ENCODE assay signal across 8 mouse cellular contexts in the genomic region with DNA sequence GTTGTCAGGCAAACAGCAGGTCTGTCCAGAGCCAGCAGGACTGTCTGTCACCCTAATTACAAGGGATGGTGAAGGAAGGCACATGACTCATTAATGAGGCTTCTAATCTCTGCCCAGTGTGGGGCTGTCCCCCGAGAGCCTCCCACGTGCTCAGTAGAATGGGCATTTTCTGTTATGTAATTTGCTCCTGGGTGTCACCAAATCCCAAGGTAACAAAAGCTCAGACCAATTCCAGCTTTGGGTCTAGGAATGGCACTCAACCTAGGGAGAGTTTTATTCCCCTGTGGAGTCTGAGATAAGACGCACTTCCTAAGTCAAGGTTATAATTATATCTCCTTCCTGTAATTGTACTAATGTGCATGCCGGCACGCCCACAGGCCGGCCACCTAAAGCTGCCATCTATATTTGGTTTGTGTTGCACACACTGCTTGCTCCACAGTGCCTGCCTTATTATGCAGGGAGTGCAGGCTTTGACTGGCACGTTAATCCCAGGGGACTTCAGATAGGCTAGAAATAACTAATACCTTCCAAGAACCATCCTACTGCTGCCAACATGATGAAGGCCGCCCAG. TPM values are rescaled to one million over a fixed set of nuclear protein-coding genes. Genes with fewer than 3 reads are reported as not detected.
DNase-seq lines count a peak whose midpoint lies in the region; ATAC-seq and TF ChIP-seq lines count a peak whose summit lies in the region.

No protein-coding gene starts in this region.

- no peak overlapping the region; the same call in 1 of the 2 replicates for H3K9ac ChIP-seq in heart, embryonic 14.5 days (ENCODE audit: low read length)
- H3K9ac ChIP-seq in lung, embryonic 14.5 days: no peak overlapping the region

- H3K9me3 ChIP-seq in heart, embryonic 14.5 days (ENCODE audit: control insufficient read depth, low read length): no peaks in the 10 kb centered on the region
- no peaks in the 10 kb centered on the region for H3K9me3 ChIP-seq in lung, embryonic 14.5 days (ENCODE audit: low read depth, low read length)

- no peak overlapping the region for H3K4me3 ChIP-seq in heart, embryonic 14.5 days (ENCODE audit: control insufficient read depth in 1 of 2, insufficient read depth in 1 of 2, low read depth in 1 of 2, low read length in 2 of 2)
- no peak overlapping the region for H3K4me3 ChIP-seq in lung, embryonic 14.5 days (ENCODE audit: low read depth, low read length)

- H3K27ac ChIP-seq in heart, embryonic 14.5 days (replicated peaks in 1 of 2; ENCODE audit: control insufficient read depth in 1 of 2, insufficient read depth in 1 of 2, low read depth in 2 of 2, low read length in 2 of 2): peak overlapping the region; percentile 89 to 90
- peak overlapping the region; percentile 63; the same call in 1 of the 2 replicates for H3K27ac ChIP-seq in lung, embryonic 14.5 days (ENCODE audit: low read depth)

- no peaks in the 10 kb centered on the region for H3K36me3 ChIP-seq in heart, embryonic 14.5 days (ENCODE audit: control insufficient read depth, insufficient read depth, low read length)
- H3K36me3 ChIP-seq in lung, embryonic 14.5 days (ENCODE audit: insufficient read depth): no peaks in the 10 kb centered on the region

- 9% methylated on average over 8 of the region's 8 CpGs for WGBS in heart, embryonic 14.5 days
- WGBS in lung, embryonic 14.5 days: 60% methylated on average over 8 of the region's 8 CpGs

- no peaks in the 10 kb centered on the region for H3K27me3 ChIP-seq in heart, embryonic 14.5 days (ENCODE audit: control insufficient read depth, insufficient read depth, low read length)
- no peaks in the 10 kb centered on the region for H3K27me3 ChIP-seq in lung, embryonic 14.5 days (ENCODE audit: insufficient read depth, low read length)

- peak; percentile 69 for DNase-seq in right cerebral cortex, adult 18-20 months
- no peak for DNase-seq in right cerebral cortex, postnatal 4 days
- peak; percentile 50 for DNase-seq in lung, embryonic 14.5 days
- DNase-seq in cerebellum, postnatal 14 days: no peak
- no peak for DNase-seq in cerebellum, adult 9-11 months
- DNase-seq in ovary, postnatal 36 days (ENCODE audit: low spot score): no peak
- no peak for DNase-seq in embryo, embryonic 9.5 days (ENCODE audit: extremely low spot score)

- no peak overlapping the region for H3K4me2 ChIP-seq in heart, embryonic 14.5 days (ENCODE audit: low read length)
- no peak overlapping the region for H3K4me2 ChIP-seq in lung, embryonic 14.5 days

- ATAC-seq in heart, embryonic 14.5 days (ENCODE audit: insufficient number of reproducible peaks, insufficient read depth, low FRiP score, low read depth): peak; percentile 55; the same call in 1 of the 2 replicates
- ATAC-seq in lung, embryonic 14.5 days (ENCODE audit: insufficient read depth): no peak

- H3K4me1 ChIP-seq in heart, embryonic 14.5 days (ENCODE audit: control insufficient read depth in 2 of 2, insufficient read depth in 2 of 2, low read length in 2 of 2): peaks cover 23 to 38% of the 10 kb centered on the region in 2 experiments
- H3K4me1 ChIP-seq in lung, embryonic 14.5 days (ENCODE audit: insufficient read depth): peaks cover 12% of the 10 kb centered on the region

- TF ChIP-seq CTCF in lung, embryonic 14.5 days (IDR thresholded peaks at IDR 0.05; ENCODE audit: low read depth): no peak

RNA-seq across cellular contexts. Expression of a gene that starts 13.5 kb away (rescaled TPM):
- polyA plus RNA-seq in heart, embryonic 14.5 days (2014; fragmentation: Nextera tagmentation; extraction: Ambion mirVana): 33.2 and 34.2 TPM in 2 replicates
- 44.3 and 46.2 TPM in 2 replicates for polyA plus RNA-seq in lung, embryonic 14.5 days (2014; fragmentation: Nextera tagmentation; extraction: Ambion mirVana)

Comparison
In these comparisons a context has a peak if more than half of its experiments do, and no peak if none do; other contexts are left out.
1. DNase-seq: peak in right cerebral cortex, adult 18-20 months (single experiment) and lung, embryonic 14.5 days (single experiment); none in right cerebral cortex, postnatal 4 days (single experiment), cerebellum, postnatal 14 days (0 of 2), cerebellum, adult 9-11 months (single experiment), ovary, postnatal 36 days (single experiment) and embryo, embryonic 9.5 days (single experiment).